Mouse (Mus musculus) midbrain, embryonic 15.5 days (tissue): ENCODE data around the gene Slc9c1. TPM values are rescaled to one million over a fixed set of nuclear protein-coding genes. Genes with fewer than 3 reads are reported as not detected.

ENCODE experiments used
- ATAC-seq: fragments of 200-750 bp; cut with Nextera tagmentation; replicated peaks from 2 replicates; pipeline ENCODE4 v1.8.0; 2017; ENCODE audit warnings: moderate TSS enrichment
- H3K27ac ChIP-seq: fragments of 300-500 bp; sonication (generic); 2 replicates; pipeline ENCODE4 v1.5.1; 2015; ENCODE audit warnings: mild to moderate bottlenecking, inconsistent platforms
- H3K27me3 ChIP-seq: fragments of 300-500 bp; sonication (generic); replicated peaks from 2 replicates; pipeline ENCODE4 v1.6.1; 2015; ENCODE audit warnings: inconsistent platforms
- H3K36me3 ChIP-seq: fragments of 300-500 bp; sonication (generic); replicated peaks from 2 replicates; pipeline ENCODE4 v1.6.1; 2015; ENCODE audit warnings: inconsistent platforms
- H3K4me1 ChIP-seq: fragments of 300-500 bp; sonication (generic); 2 replicates; pipeline ENCODE4 v1.6.1; 2015; ENCODE audit warnings: inconsistent platforms
- H3K4me2 ChIP-seq: fragments of 300-500 bp; sonication (generic); 2 replicates; pipeline ENCODE4 v1.6.1; 2015; ENCODE audit warnings: inconsistent platforms, mild to moderate bottlenecking, moderate library complexity
- H3K4me3 ChIP-seq: fragments of 300-500 bp; sonication (generic); 2 replicates; pipeline ENCODE4 v1.5.1; 2015; ENCODE audit warnings: mild to moderate bottlenecking, inconsistent platforms
- H3K9ac ChIP-seq: fragments of 300-500 bp; sonication (generic); 2 replicates; pipeline ENCODE4 v1.6.1; 2015; ENCODE audit warnings: mild to moderate bottlenecking, inconsistent platforms
- H3K9me3 ChIP-seq: fragments of 300-500 bp; sonication (generic); 2 replicates; pipeline ENCODE4 v1.6.1; 2016; ENCODE audit warnings: inconsistent platforms
- WGBS: fragments of 180-500 bp; shearing (Covaris S2); methylation state at CpG from one replicate; pipeline ENCODE4 v1.1.7; 2015; ENCODE audit warnings: mixed read lengths; 5-methylcytosine and 5-hydroxymethylcytosine counted together
- polyA plus RNA-seq: library from polyadenylated mRNA; unstranded; fragments of >200 nt; fragmentation: Nextera tagmentation; extraction: Ambion mirVana; gene quantifications from 2 replicates; pipeline ENCODE4 v1.2.1, GENCODE M21; 2015

Slc9c1 gene
- polyA plus RNA-seq, 1 experiment from 2014 or later, result not detected

GRCm38 (mm10) chr16:45630347-45630960 lies 95.3 kb downstream of the Slc9c1 start:
- Histone ChIP-seq H3K4me1 (no peaks in the 10 kb centered on the region), H3K9ac (no peak overlapping the region), H3K9me3 (no peaks in the 10 kb centered on the region), H3K27me3 (no peaks in the 10 kb centered on the region), H3K27ac (no peak overlapping the region), H3K4me3 (no peak overlapping the region), H3K36me3 (no peaks in the 10 kb centered on the region), H3K4me2 (no peak overlapping the region)
- WGBS, result 58% methylated on average over 5 of the region's 5 CpGs
- ATAC-seq, result peak; percentile 94

- no peak overlapping the region for H3K9ac ChIP-seq
- H3K27me3 ChIP-seq, result no peaks in the 10 kb centered on the region
- H3K4me1 ChIP-seq, result no peaks in the 10 kb centered on the region
- no peaks in the 10 kb centered on the region for H3K9me3 ChIP-seq
- no peak overlapping the region for H3K4me2 ChIP-seq
- whole genome bisulfite sequencing, result 91% methylated on average over 4 of the region's 4 CpGs
- no peak overlapping the region for H3K27ac ChIP-seq
- H3K36me3 ChIP-seq, result no peaks in the 10 kb centered on the region
- no peak for ATAC-seq
- no peak overlapping the region for H3K4me3 ChIP-seq
These were observed 97.3 kb downstream of the Slc9c1 start for GRCm38 (mm10) chr16:45632420-45632819.

GRCm38 (mm10) chr16:45635826-45636225 lies 100.7 kb downstream of the Slc9c1 start:
- 87% methylated on average over 2 of the region's 2 CpGs for WGBS
- no peak overlapping the region for H3K9ac ChIP-seq
- H3K4me1 ChIP-seq, result no peaks in the 10 kb centered on the region
- no peak overlapping the region for H3K27ac ChIP-seq
- H3K4me2 ChIP-seq, result no peak overlapping the region
- no peak for ATAC-seq
- H3K9me3 ChIP-seq, result no peaks in the 10 kb centered on the region
- H3K4me3 ChIP-seq, result no peak overlapping the region
- H3K36me3 ChIP-seq, result no peaks in the 10 kb centered on the region
- H3K27me3 ChIP-seq, result no peaks in the 10 kb centered on the region

- no peaks in the 10 kb centered on the region for H3K9me3 ChIP-seq
- no peaks in the 10 kb centered on the region for H3K4me1 ChIP-seq
- no peak overlapping the region for H3K27ac ChIP-seq
- H3K4me3 ChIP-seq, result no peak overlapping the region
- no peak for ATAC-seq
- no peaks in the 10 kb centered on the region for H3K36me3 ChIP-seq
- no peaks in the 10 kb centered on the region for H3K27me3 ChIP-seq
- no peak overlapping the region for H3K4me2 ChIP-seq
- no peak overlapping the region for H3K9ac ChIP-seq
- 87% methylated on average over 10 of the region's 10 CpGs for WGBS
These were observed 105.1 kb downstream of the Slc9c1 start for GRCm38 (mm10) chr16:45640070-45640762.

- H3K27ac ChIP-seq, result no peak overlapping the region
- H3K9ac ChIP-seq, result no peak overlapping the region
- no peak overlapping the region for H3K4me3 ChIP-seq
- H3K9me3 ChIP-seq, result no peaks in the 10 kb centered on the region
- H3K36me3 ChIP-seq, result no peaks in the 10 kb centered on the region
- no peak for ATAC-seq
- H3K4me2 ChIP-seq, result no peak overlapping the region
- H3K27me3 ChIP-seq, result no peaks in the 10 kb centered on the region
- no peaks in the 10 kb centered on the region for H3K4me1 ChIP-seq
- 88% methylated on average over 3 of the region's 3 CpGs for WGBS
These were observed 106.2 kb downstream of the Slc9c1 start for GRCm38 (mm10) chr16:45641301-45641700.

GRCm38 (mm10) chr16:45643944-45644343 lies 108.8 kb downstream of the Slc9c1 start:
- Histone ChIP-seq H3K9ac (no peak overlapping the region), H3K36me3 (no peaks in the 10 kb centered on the region), H3K4me3 (no peak overlapping the region), H3K9me3 (no peaks in the 10 kb centered on the region), H3K4me2 (no peak overlapping the region), H3K27me3 (no peaks in the 10 kb centered on the region), H3K27ac (no peak overlapping the region), H3K4me1 (no peaks in the 10 kb centered on the region)
- 92% methylated on average over 3 of the region's 3 CpGs for WGBS
- ATAC-seq, result no peak

- Histone ChIP-seq H3K27me3 (no peaks in the 10 kb centered on the region), H3K4me1 (no peaks in the 10 kb centered on the region), H3K4me3 (no peak overlapping the region), H3K4me2 (no peak overlapping the region), H3K9me3 (no peaks in the 10 kb centered on the region), H3K9ac (no peak overlapping the region), H3K36me3 (no peaks in the 10 kb centered on the region), H3K27ac (no peak overlapping the region)
- WGBS, result 85% methylated on average over 6 of the region's 6 CpGs
- no peak for ATAC-seq
These were observed 109.3 kb downstream of the Slc9c1 start for GRCm38 (mm10) chr16:45644380-45644779.

- 87% methylated on average over 2 of the region's 2 CpGs for WGBS
- Histone ChIP-seq H3K27me3 (0 out of 2 replicates have a peak, but pooled peaks cover 6% of the 10 kb centered on the region), H3K4me1 (peaks cover 4% of the 10 kb centered on the region), H3K27ac (no peak overlapping the region), H3K9ac (no peak overlapping the region), H3K4me2 (no peak overlapping the region), H3K36me3 (no peaks in the 10 kb centered on the region), H3K4me3 (no peak overlapping the region), H3K9me3 (no peaks in the 10 kb centered on the region)
- ATAC-seq, result no peak
These were observed 116.4 kb downstream of the Slc9c1 start for GRCm38 (mm10) chr16:45651497-45651896.

GRCm38 (mm10) chr16:45653009-45653933 lies 118.2 kb downstream of the Slc9c1 start:
- no peak; the same call in 1 of the 2 replicates for ATAC-seq
- Histone ChIP-seq H3K9me3 (no peaks in the 10 kb centered on the region), H3K4me3 (peak overlapping the region; percentile 30), H3K4me2 (peak overlapping the region; percentile 55), H3K9ac (no peak overlapping the region; the same call in 1 of the 2 replicates), H3K36me3 (no peaks in the 10 kb centered on the region), H3K4me1 (peaks cover 4% of the 10 kb centered on the region), H3K27me3 (0 out of 2 replicates have a peak, but pooled peaks cover 6% of the 10 kb centered on the region), H3K27ac (no peak overlapping the region)
- WGBS, result 13% methylated on average over 17 of the region's 17 CpGs

GRCm38 (mm10) chr16:45653934-45654332 lies 118.8 kb downstream of the Slc9c1 start, which contains the start of gene BC016579:
Gene BC016579, minus strand, starts transcription at chr16:45654068.
- Histone ChIP-seq H3K4me3 (peak within 1 kb of the TSS; percentile 30), H3K4me1 (peaks cover 4% of the 10 kb centered on the region), H3K36me3 (no peaks in the 10 kb centered on the region), H3K4me2 (peak within 1 kb of the TSS; percentile 55), H3K9me3 (no peaks in the 10 kb centered on the region), H3K27me3 (0 out of 2 replicates have a peak, but pooled peaks cover 6% of the 10 kb centered on the region), H3K9ac (no peak within 1 kb of the TSS; the same call in 1 of the 2 replicates), H3K27ac (no peak within 1 kb of the TSS)
- 9% methylated on average over 20 of the region's 20 CpGs for WGBS
- peak; percentile 60 for ATAC-seq

GRCm38 (mm10) chr16:45654465-45654864 lies 119.4 kb downstream of the Slc9c1 start:
- Histone ChIP-seq H3K27me3 (0 out of 2 replicates have a peak, but pooled peaks cover 6% of the 10 kb centered on the region), H3K4me1 (peaks cover 4% of the 10 kb centered on the region), H3K36me3 (no peaks in the 10 kb centered on the region), H3K9ac (no peak overlapping the region), H3K4me2 (no peak overlapping the region), H3K27ac (no peak overlapping the region), H3K4me3 (no peak overlapping the region), H3K9me3 (no peaks in the 10 kb centered on the region)
- peak; percentile 48; the same call in 1 of the 2 replicates for ATAC-seq
- 67% methylated on average over 9 of the region's 9 CpGs for whole genome bisulfite sequencing
